Mouse (Mus musculus) CD4-positive, CD25-positive, alpha-beta regulatory T cell, adult 2 months (primary cell): Measurements from ENCODE around the gene Ccdc81.
A peak's percentile ranks its signal among the peaks of the same experiment; 100 is the strongest.

Source experiments
- DNase-seq: peaks from one replicate; pipeline ENCODE4 v3.0.0-alpha.2; 2012; ENCODE audit warnings: low read depth, low spot score

Ccdc81 gene

GRCm38 (mm10) chr7:89864769-89865168, 38.7 kb downstream of the Ccdc81 start:
- peak; percentile 3 for DNase-seq

DNA sequence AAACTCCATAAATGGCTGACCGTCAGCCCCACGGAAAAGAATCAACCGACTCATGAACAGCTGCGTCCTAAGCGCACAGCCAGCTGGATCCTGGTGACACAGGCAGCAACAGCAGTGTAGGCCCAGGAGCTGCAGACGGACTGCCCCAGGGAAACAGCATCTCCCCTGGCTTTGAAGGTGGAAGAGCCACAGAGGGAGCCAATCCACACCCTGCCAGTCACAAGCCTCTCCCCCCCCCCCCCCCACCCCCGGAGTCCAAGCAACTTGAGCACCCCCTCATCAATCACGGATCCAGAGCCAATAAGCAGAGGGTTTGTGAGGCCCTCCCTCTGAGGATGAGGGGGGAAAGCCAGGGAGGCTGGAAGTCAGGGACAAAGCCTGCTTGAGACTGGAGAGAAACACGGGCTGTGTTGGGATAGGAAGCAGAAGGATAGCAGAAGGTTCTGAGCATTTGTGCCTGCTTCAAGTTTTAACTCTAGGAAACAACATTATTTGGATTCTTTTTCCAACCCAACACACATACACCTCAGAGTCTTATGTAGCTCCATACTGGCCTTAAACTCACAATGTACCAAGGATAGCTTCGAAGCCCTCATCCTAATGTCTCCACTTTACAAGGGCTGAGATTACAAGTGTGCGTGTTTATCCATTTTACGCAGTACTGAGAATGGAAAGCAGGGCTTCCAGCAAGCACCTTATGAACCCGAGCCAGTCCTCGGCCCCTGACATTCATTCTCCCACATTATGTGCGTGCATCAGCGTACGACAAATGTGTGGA, 46.8 kb downstream of the Ccdc81 start:
- DNase-seq: no peak

GRCm38 (mm10) chr7:89855196-89855595, 48.2 kb downstream of the Ccdc81 start:
- DNase-seq: no peak

GRCm38 (mm10) chr7:89853131-89853530, 50.3 kb downstream of the Ccdc81 start:
- no peak for DNase-seq

DNA sequence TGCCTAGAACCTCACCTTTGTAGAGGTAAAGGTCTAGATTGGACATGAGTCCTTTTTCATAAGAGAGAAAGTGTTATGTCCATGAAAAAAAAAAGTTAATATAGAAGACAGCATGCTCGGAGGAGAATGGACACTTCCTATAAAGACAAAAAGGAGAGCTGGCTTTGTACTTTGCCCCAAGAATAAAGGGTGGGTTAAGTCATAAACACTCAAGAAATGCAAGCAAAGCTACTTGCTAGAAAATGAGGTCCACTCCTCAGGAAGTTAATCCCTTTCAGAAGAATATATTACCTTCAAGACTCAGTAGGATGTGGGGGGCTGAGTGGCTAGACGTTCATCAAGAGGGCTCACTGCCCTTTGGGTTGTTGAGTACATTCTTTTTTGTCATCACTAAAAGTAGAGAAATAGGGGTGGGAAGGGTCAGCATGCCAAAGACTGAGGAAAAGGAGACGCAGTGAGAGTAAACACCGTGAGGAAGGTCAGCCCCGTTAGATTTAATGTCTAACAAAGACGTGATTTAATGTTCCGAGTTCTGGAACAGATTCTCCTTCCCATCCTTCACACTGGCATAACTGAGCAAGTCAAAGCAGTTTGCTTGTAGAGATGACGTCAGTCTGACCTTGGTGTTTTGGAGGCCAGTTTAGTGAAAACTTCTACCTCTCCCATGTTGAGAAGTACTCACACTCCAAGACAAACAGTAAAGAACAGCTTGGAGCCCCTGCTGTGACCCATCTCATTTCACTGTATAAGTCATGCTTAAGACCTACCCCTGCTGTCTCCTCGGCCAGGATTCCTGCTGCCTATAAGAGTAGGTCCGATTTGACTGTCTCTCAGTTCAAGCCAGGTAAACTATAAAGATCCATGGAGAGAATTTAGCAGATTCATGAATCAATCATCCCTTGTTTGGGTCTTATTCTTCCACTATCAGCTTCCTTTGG, 51.0 kb downstream of the Ccdc81 start:
- DNase-seq: no peak

DNA sequence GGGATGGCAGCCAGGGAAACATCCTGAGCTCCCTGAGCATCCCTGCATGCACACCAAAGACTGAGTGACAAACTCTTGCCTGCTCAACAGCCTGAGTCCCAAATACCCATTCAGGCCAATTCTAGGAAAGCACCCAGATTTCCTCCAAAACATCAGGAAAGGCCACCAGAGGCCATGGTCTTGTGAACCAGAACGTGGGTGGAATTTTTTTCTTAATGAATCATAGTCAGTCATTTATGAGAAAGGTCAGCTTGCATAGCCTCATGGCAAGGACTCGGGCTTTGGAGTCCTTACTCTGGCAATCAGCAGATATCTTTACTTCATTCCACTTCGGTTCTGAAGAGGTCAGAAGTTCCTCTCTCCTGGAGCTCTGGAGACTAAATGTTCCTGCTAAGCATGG, 52.9 kb downstream of the Ccdc81 start:
- no peak for DNase-seq

DNA sequence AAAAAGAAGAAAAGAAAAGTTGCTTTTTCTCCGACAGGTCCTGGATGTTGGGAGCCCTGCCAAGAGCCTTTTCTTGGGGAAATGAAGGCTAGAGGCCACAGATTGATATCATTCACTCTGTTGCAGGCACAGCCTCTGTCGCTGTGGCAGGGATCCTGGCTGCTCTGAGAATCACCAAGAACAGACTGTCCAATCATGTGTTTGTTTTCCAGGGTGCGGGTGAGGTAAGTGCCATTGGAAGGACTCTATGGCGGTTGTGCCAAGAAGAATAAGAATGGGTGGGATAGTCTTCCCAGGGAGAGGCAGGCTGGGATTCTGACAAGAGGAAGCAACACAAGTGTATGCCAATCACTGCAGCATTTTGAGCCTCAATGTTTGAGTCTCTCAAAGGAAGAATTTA, 57.8 kb downstream of the Ccdc81 start:
- no peak for DNase-seq

GRCm38 (mm10) chr7:89843533-89843932, 59.9 kb downstream of the Ccdc81 start:
- peak; percentile 53 for DNase-seq

DNA sequence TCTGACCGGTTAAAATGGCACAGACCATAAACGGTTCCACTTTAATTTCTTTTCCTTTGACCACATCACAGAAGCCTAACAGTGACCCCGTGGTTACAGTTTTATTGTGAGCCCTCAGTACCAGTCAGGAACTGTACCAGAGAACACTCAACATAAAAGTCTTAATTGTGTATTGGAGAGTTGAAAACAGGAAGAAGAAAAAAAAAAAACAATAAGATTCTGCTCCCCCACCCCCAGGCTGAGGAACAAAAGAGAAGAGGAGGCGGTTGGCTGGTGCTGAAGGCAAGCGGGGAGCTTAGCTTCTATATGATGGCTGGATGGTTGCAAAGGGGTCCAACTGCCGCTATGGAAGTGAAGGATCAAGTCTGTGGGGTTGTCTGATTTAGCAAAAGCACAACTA, 60.3 kb downstream of the Ccdc81 start:
- DNase-seq: no peak

DNA sequence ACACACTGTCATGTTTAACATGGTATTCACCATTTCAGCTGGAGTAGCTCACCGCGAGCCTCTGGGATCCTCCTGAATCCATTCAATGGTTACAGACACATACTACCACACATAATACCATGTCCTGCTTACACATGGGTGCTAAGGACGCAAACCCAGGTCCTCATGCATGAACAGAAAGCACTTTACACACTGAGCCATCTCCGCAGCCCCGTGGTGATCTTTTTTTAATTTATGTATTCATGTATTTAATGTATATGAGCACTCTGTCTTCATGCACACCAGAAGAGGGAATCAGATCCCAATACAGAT, 61.1 kb downstream of the Ccdc81 start:
- DNase-seq: no peak

DNA sequence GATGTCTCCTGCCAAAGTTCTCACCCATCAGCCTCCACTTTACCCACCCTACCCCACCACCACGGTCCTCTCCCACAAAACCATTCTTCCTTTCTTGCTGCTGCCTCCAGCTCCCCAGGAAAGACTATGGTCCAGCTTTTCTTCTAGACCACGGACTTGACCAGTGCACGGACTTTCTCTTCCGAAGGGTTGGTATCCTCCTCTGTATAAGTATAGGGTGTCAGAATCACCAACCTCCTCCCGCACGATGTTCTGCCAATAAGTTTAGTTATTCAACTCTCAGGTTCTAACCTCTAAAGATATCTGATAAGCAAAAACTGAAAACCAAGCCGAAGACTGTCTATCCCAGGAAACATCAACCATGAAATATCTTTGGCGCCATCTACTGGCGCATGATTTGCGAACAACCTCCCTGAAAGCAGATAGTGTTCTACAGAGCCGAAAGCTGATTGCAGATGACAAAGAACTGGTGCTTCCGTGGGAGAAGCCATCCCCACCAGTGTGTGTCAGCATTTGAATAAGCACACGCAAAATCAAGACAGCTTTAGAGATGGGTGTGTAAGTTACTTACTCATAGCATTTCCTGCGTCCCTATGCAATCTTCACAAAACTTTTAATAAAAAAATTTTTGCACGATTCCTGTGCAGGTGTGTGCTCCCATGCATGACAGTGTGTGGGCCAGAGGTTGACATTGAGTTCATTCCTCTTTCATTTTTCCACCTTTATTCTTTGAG, 61.6 kb downstream of the Ccdc81 start:
- peak; percentile 74 for DNase-seq

DNA sequence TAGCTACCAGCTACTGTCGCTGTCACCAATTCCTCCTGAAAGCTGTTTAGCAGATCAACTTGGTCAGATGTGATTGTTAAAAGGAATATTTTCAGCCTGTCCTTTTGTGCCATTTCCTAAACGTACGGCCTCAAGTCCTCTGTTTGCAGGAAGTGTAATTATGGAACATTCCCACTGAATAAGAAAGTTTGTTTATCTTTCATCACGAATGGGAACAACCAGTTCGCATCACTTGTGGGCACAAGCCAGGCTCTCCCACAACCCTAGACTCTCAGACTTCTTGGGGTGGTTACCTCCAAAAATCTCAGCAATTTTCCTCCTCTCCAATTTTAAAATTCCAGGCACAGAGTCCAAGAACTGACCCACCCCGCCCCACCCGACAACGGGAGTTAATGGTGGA, 63.7 kb downstream of the Ccdc81 start:
- no peak for DNase-seq

- no peak for DNase-seq
Measured at GRCm38 (mm10) chr7:89837841-89838240, 65.6 kb downstream of the Ccdc81 start.

- DNase-seq: no peak
Measured at GRCm38 (mm10) chr7:89836676-89837075, 66.8 kb downstream of the Ccdc81 start.

DNA sequence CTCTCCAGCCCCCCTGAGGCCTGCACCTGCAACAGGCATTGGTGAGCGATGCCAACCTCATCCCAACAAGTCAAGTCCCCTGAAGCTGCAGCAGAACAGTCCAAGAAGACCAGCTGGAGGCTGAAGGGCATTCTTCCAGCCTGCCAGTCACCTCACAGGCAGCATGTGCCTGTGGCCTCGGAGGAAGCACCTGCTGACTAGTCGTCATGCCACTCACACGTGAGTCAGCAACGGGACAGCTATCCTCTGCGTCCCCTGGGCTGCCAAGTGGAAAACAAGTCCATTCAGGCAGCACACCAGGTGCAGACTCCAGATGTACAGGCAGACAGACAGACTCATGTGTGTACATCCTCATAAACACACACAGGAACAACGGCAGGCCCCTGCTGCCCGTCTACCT, 67.9 kb downstream of the Ccdc81 start:
- no peak for DNase-seq

- DNase-seq: no peak
Measured at GRCm38 (mm10) chr7:89833521-89833920, 69.9 kb downstream of the Ccdc81 start.

DNA sequence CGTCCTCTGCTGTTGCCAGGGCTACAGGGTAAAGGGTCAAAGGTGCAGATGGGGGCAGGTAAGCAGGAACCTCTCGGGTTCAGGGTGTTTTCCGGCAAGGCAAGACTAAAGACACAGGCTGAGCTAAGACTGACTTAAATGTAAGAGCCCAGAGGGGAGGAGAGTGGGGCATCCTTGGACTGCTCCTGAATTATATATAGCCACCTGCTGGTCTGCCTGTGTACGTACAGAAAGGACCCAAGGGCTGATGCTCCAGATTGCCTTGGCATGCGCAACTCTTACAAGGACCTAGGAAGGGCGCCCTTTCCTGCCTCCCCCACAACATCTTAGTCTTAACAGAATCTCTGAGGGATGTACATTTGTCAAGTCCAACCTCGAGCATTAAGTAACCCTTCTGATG, 74.2 kb downstream of the Ccdc81 start:
- DNase-seq: no peak

GRCm38 (mm10) chr7:89828436-89829065, 74.9 kb downstream of the Ccdc81 start:
- DNase-seq: no peak
